Mouse (Mus musculus) layer of hippocampus, adult 9-11 months (tissue): ENCODE results near the gene Dars2.
"Not testable (repeated sequence)": the region's sequence is repeated elsewhere in the genome, so short reads cannot be mapped to it uniquely, and the experiment has no call there.

Experiments used
- DNase-seq: peaks from one replicate; pipeline ENCODE4 v3.0.0; 2022

Dars2 gene

GRCm38 (mm10) chr1:161035281-161035785, 35.1 kb downstream of the Dars2 start:
- DNase-seq = peak; percentile 33

- DNase-seq = peak; percentile 99
These were observed 35.8 kb downstream of the Dars2 start, which contains the start of gene Zbtb37 for GRCm38 (mm10) chr1:161034435-161035280. Gene Zbtb37 (minus strand): TSS chr1:161034849.

- DNase-seq = no peak
These were observed 36.5 kb downstream of the Dars2 start for GRCm38 (mm10) chr1:161033856-161034434.

- DNase-seq = no peak
These were observed 38.1 kb downstream of the Dars2 start for GRCm38 (mm10) chr1:161032345-161032744.

- DNase-seq = no peak
These were observed 38.6 kb downstream of the Dars2 start for GRCm38 (mm10) chr1:161031881-161032280.

- DNase-seq = no peak
These were observed 40.4 kb downstream of the Dars2 start for GRCm38 (mm10) chr1:161030058-161030457.

- not testable (repeated sequence) for DNase-seq
These were observed 42.0 kb downstream of the Dars2 start for GRCm38 (mm10) chr1:161028427-161028826.

GRCm38 (mm10) chr1:161027196-161027595, 43.3 kb downstream of the Dars2 start:
- DNase-seq = no peak

- DNase-seq = no peak
These were observed 44.8 kb downstream of the Dars2 start for GRCm38 (mm10) chr1:161025410-161026210.

- no peak for DNase-seq
These were observed 50.4 kb downstream of the Dars2 start for GRCm38 (mm10) chr1:161020051-161020450.

- no peak for DNase-seq
These were observed 54.1 kb downstream of the Dars2 start for GRCm38 (mm10) chr1:161016378-161016777.

GRCm38 (mm10) chr1:161010436-161010835, 60.0 kb downstream of the Dars2 start:
- no peak for DNase-seq

GRCm38 (mm10) chr1:161008038-161008437, 62.4 kb downstream of the Dars2 start:
- no peak for DNase-seq

- DNase-seq = no peak
These were observed 64.0 kb downstream of the Dars2 start for GRCm38 (mm10) chr1:161006471-161006870.

GRCm38 (mm10) chr1:161005526-161005925, 64.9 kb downstream of the Dars2 start:
- DNase-seq = no peak

- no peak for DNase-seq
These were observed 65.5 kb downstream of the Dars2 start for GRCm38 (mm10) chr1:161004942-161005341.

GRCm38 (mm10) chr1:160993851-160994250, 76.6 kb downstream of the Dars2 start:
- DNase-seq = no peak
